Mouse (Mus musculus) limb, embryonic 14.5 days (tissue): ENCODE data around the gene Xbp1. TPM values are rescaled to one million over a fixed set of nuclear protein-coding genes. Genes with fewer than 3 reads are reported as not detected.
"Not testable (repeated sequence)": the region's sequence is repeated elsewhere in the genome, so short reads cannot be mapped to it uniquely, and the experiment has no call there.

Source experiments
- ATAC-seq: fragments of 200-750 bp; cut with Nextera tagmentation; 2 replicates; pipeline ENCODE4 v1.8.0; 2017; ENCODE audit warnings: low read depth, moderate number of reproducible peaks, moderate TSS enrichment; ENCODE audit not compliant: low FRiP score
- DNase-seq: peaks from one replicate; pipeline ENCODE4 v3.0.0-alpha.2; 2015; ENCODE audit warnings: low spot score
- H3K27ac ChIP-seq: fragments of 300-500 bp; sonication (generic); replicated peaks from 2 replicates; pipeline ENCODE4 v1.5.1; 2014; ENCODE audit warnings: low read depth, mild to moderate bottlenecking, low read length, moderate library complexity, mixed read lengths
- H3K27me3 ChIP-seq: fragments of 300-500 bp; sonication (generic); 2 replicates; pipeline ENCODE4 v1.6.1; 2014; ENCODE audit warnings: low read length, mixed read lengths; ENCODE audit not compliant: control insufficient read depth, insufficient read depth
- H3K36me3 ChIP-seq: fragments of 300-500 bp; sonication (generic); 2 replicates; pipeline ENCODE4 v1.6.1; 2014; ENCODE audit warnings: mild to moderate bottlenecking, low read length, moderate library complexity, mixed read lengths; ENCODE audit not compliant: control insufficient read depth, insufficient read depth
- H3K4me1 ChIP-seq: fragments of 300-500 bp; sonication (generic); 2 replicates; pipeline ENCODE4 v1.6.1; 2014; ENCODE audit warnings: antibody characterized with exemption, low read length, mixed read lengths; ENCODE audit not compliant: control insufficient read depth, insufficient read depth
- H3K4me2 ChIP-seq: fragments of 300-500 bp; sonication (generic); replicated peaks from 2 replicates; pipeline ENCODE4 v1.6.1; 2014; ENCODE audit warnings: low read depth, mild to moderate bottlenecking, low read length, moderate library complexity; ENCODE audit not compliant: severe bottlenecking
- H3K4me3 ChIP-seq: fragments of 300-500 bp; sonication (generic); replicated peaks from 2 replicates; pipeline ENCODE4 v1.5.1; 2014; ENCODE audit warnings: low read length
- H3K9ac ChIP-seq: fragments of 300-500 bp; sonication (generic); 2 replicates; pipeline ENCODE4 v1.6.1; 2014; ENCODE audit warnings: mild to moderate bottlenecking, low read depth, low read length, moderate library complexity; ENCODE audit not compliant: severe bottlenecking
- H3K9me3 ChIP-seq: fragments of 300-500 bp; sonication (generic); 2 replicates; pipeline ENCODE4 v1.6.1; 2016; ENCODE audit warnings: low read length; ENCODE audit not compliant: control insufficient read depth
- POLR2A ChIP-seq: fragments of 200-500 bp; IDR thresholded peaks from 2 replicates; pipeline ENCODE4 v1.8.0; 2012; ENCODE audit warnings: inconsistent platforms, mild to moderate bottlenecking, moderate library complexity, borderline replicate concordance; ENCODE audit not compliant: insufficient read depth, insufficient read length; ENCODE audit errors: extremely low read depth
- WGBS: fragments of 180-500 bp; shearing (Covaris S2); extraction: QIAGEN DNeasy Blood & Tissue Kit; methylation state at CpG from one replicate; pipeline ENCODE4 v1.1.7; 2014; 5-methylcytosine and 5-hydroxymethylcytosine counted together
- polyA plus RNA-seq, 2 experiments: library from polyadenylated mRNA; depleted of rRNA in 1 of 2; stranded (reverse) in 1 of 2; unstranded in 1 of 2; fragments of >200 nt; fragmentation: Nextera tagmentation in 1 of 2; extraction: Ambion mirVana in 1 of 2; gene quantifications; 2 replicates each; pipeline versions ENCODE4 v1.2.1 to v1.2.3; 2012 to 2014

Xbp1 gene
- 97.3 and 105 TPM in 2 replicates for polyA plus RNA-seq (2012; rRNA removed)
- polyA plus RNA-seq (2014; fragmentation: Nextera tagmentation; extraction: Ambion mirVana) = 182 and 200 TPM in 2 replicates

- peak within 1 kb of the TSS; percentile 95 for H3K27ac ChIP-seq
These were observed at the start of gene Xbp1 for GRCm38 (mm10) chr11:5520412-5521265. Gene Xbp1, plus strand, starts transcription at chr11:5520659.

GRCm38 (mm10) chr11:5474130-5474529 lies 46.3 kb upstream of the Xbp1 start:
- DNase-seq = peak; percentile 83
- Histone ChIP-seq H3K27me3 (no peaks in the 10 kb centered on the region), H3K9ac (no peak overlapping the region), H3K9me3 (no peaks in the 10 kb centered on the region), H3K4me1 (no peaks in the 10 kb centered on the region), H3K4me2 (no peak overlapping the region), H3K4me3 (no peak overlapping the region), H3K27ac (no peak overlapping the region), H3K36me3 (no peaks in the 10 kb centered on the region)
- peak; percentile 15; the same call in 1 of the 2 replicates for ATAC-seq
- no peak for TF ChIP-seq POLR2A
- WGBS = 11% methylated on average over 5 of the region's 5 CpGs

More at GRCm38 (mm10) chr11:5520412-5521265, at the start of gene Xbp1:
- Histone ChIP-seq H3K36me3 (peaks cover 35% of the 10 kb centered on the region), H3K27me3 (no peaks in the 10 kb centered on the region), H3K9ac (peak within 1 kb of the TSS; percentile 99), H3K4me3 (peak within 1 kb of the TSS; percentile 99), H3K9me3 (no peaks in the 10 kb centered on the region), H3K4me1 (peaks cover 11% of the 10 kb centered on the region), H3K4me2 (peak within 1 kb of the TSS; percentile 55)
- ATAC-seq = peak; percentile 98
- TF ChIP-seq POLR2A = peak; percentile 80; the same call in 1 of the 2 replicates
- WGBS = under 1% methylated on average over 61 of the region's 72 CpGs
- DNase-seq = peak; percentile 95

GRCm38 (mm10) chr11:5475556-5476118 lies 44.8 kb upstream of the Xbp1 start:
- H3K27me3 ChIP-seq, H3K4me1 ChIP-seq, H3K9ac ChIP-seq, ATAC-seq, H3K4me3 ChIP-seq, H3K9me3 ChIP-seq, DNase-seq, H3K4me2 ChIP-seq, H3K27ac ChIP-seq, H3K36me3 ChIP-seq: not testable (repeated sequence)
- WGBS = no CpG with 5 or more reads among the region's 2 CpGs

GRCm38 (mm10) chr11:5476806-5477205 lies 43.7 kb upstream of the Xbp1 start:
- TF ChIP-seq POLR2A = no peak
- Histone ChIP-seq H3K9ac (no peak overlapping the region), H3K27me3 (no peaks in the 10 kb centered on the region), H3K36me3 (no peaks in the 10 kb centered on the region), H3K9me3 (no peaks in the 10 kb centered on the region), H3K4me1 (no peaks in the 10 kb centered on the region), H3K27ac (no peak overlapping the region), H3K4me3 (no peak overlapping the region), H3K4me2 (no peak overlapping the region)
- no peak for ATAC-seq
- no peak for DNase-seq
- WGBS = 77% methylated on average over 4 of the region's 4 CpGs

GRCm38 (mm10) chr11:5478193-5478592 lies 42.3 kb upstream of the Xbp1 start:
- 79% methylated on average over 7 of the region's 7 CpGs for WGBS
- H3K9ac ChIP-seq = no peak overlapping the region
- DNase-seq = no peak
- no peak overlapping the region for H3K27ac ChIP-seq
- no peak overlapping the region for H3K4me2 ChIP-seq
- H3K36me3 ChIP-seq = no peaks in the 10 kb centered on the region
- no peak for TF ChIP-seq POLR2A
- no peak for ATAC-seq
- H3K4me3 ChIP-seq = no peak overlapping the region
- no peaks in the 10 kb centered on the region for H3K9me3 ChIP-seq
- H3K27me3 ChIP-seq = no peaks in the 10 kb centered on the region
- no peaks in the 10 kb centered on the region for H3K4me1 ChIP-seq
